ENCODE assay signal across 9 mouse cellular contexts in genomic region chr2:33639301-33640170, GRCm38 (mm10). TPM values are rescaled to one million over a fixed set of nuclear protein-coding genes. Genes with fewer than 3 reads are reported as not detected.
DNase-seq lines count a peak whose midpoint lies in the region; ATAC-seq and TF ChIP-seq lines count a peak whose summit lies in the region.
"Had no signal": no experiment of that assay in that cellular context is flagged by ENCODE, and none has a peak within 500 bp of the region (broad histone marks: within the 10 kb centered on the region; RNA-seq: fewer than 3 reads in every experiment).

No protein-coding gene starts in this region.

- TF ChIP-seq POLR2A in lung, adult 2 months (IDR thresholded peaks at IDR 0.05; ENCODE audit: borderline replicate concordance, extremely low read depth, low read depth, low read length) = no peak

- no peaks in the 10 kb centered on the region for H3K9me3 ChIP-seq in heart, embryonic 13.5 days
- H3K9me3 ChIP-seq in limb, embryonic 13.5 days = no peaks in the 10 kb centered on the region

- H3K4me2 ChIP-seq in heart, embryonic 13.5 days = peak overlapping the region; percentile 64
- peak overlapping the region; percentile 82 for H3K4me2 ChIP-seq in limb, embryonic 13.5 days (replicated peaks)

- no peak overlapping the region for H3K27ac ChIP-seq in heart, embryonic 13.5 days (replicated peaks)
- peak overlapping the region; percentile 90 for H3K27ac ChIP-seq in limb, embryonic 13.5 days
- H3K27ac ChIP-seq: macrophage had no signal

- no peaks in the 10 kb centered on the region for H3K36me3 ChIP-seq in heart, embryonic 13.5 days
- H3K36me3 ChIP-seq in limb, embryonic 13.5 days = no peaks in the 10 kb centered on the region

- under 1% methylated on average over 71 of the region's 71 CpGs for WGBS in lung, adult 2 months
- under 1% methylated on average over 71 of the region's 71 CpGs for WGBS in heart, embryonic 13.5 days
- WGBS in limb, embryonic 13.5 days = under 1% methylated on average over 68 of the region's 71 CpGs

- peak; percentile 19 to 20 for DNase-seq in lung, adult 18-20 months
- no peak for DNase-seq in lung, adult 2 months
- peak; percentile 84 for DNase-seq in neural tube, embryonic 10.5 days (ENCODE audit: extremely low spot score, low spot score)
- no peak for DNase-seq in right cerebral cortex, postnatal 4 days
- no peak for DNase-seq in natural killer cell, adult 2 months (ENCODE audit: low spot score in 2 of 2)
- DNase-seq in cerebellum, adult 9-10 months = no peak

- no peak for TF ChIP-seq CTCF in lung, adult 2 months (IDR thresholded peaks at IDR 0.05; ENCODE audit: insufficient read depth, low read length)

- peaks cover 3% of the 10 kb centered on the region for H3K4me1 ChIP-seq in lung, adult 2 months (ENCODE audit: control insufficient read depth, insufficient read depth, low read length)
- peaks cover 40% of the 10 kb centered on the region for H3K4me1 ChIP-seq in heart, embryonic 13.5 days
- H3K4me1 ChIP-seq in limb, embryonic 13.5 days = peaks cover 48% of the 10 kb centered on the region

- H3K9ac ChIP-seq in heart, embryonic 13.5 days = peak overlapping the region; percentile 44; the same call in 1 of the 2 replicates
- H3K9ac ChIP-seq in limb, embryonic 13.5 days = peak overlapping the region; percentile 98

- peaks cover 100% of the 10 kb centered on the region for H3K27me3 ChIP-seq in heart, embryonic 13.5 days (replicated peaks)
- peaks cover 90% of the 10 kb centered on the region for H3K27me3 ChIP-seq in limb, embryonic 13.5 days

- H3K4me3 ChIP-seq in lung, adult 2 months (replicated peaks; ENCODE audit: extremely low read depth, low read depth, low read length) = no peak overlapping the region
- H3K4me3 ChIP-seq in heart, embryonic 13.5 days = peak overlapping the region; percentile 56
- H3K4me3 ChIP-seq in limb, embryonic 13.5 days = peak overlapping the region; percentile 69

- no peak for ATAC-seq in heart, embryonic 13.5 days (ENCODE audit: extremely low read depth, insufficient number of reproducible peaks, low FRiP score, low TSS enrichment)
- ATAC-seq in limb, embryonic 13.5 days (ENCODE audit: low FRiP score, low read depth) = no peak

RNA-seq across cellular contexts. Expression of gene Lmx1b, which starts 0.8 kb away (rescaled TPM):
- 0.16 and 0.31 TPM in 2 replicates for polyA plus RNA-seq in lung, adult 2 months (2012; rRNA removed)
- not detected in 2 replicates for polyA plus RNA-seq in heart, embryonic 13.5 days (2015; fragmentation: Nextera tagmentation; extraction: Ambion mirVana)
- polyA plus RNA-seq in limb, embryonic 13.5 days (2015; fragmentation: Nextera tagmentation; extraction: Ambion mirVana) = 7.3 and 7.7 TPM in 2 replicates
- polyA plus RNA-seq: macrophage had no signal

Comparison
In these comparisons a context has a peak if more than half of its experiments do, and no peak if none do; other contexts are left out.
1. DNase-seq: peak in lung, adult 18-20 months (2 of 2) and neural tube, embryonic 10.5 days (single experiment); none in lung, adult 2 months (single experiment), right cerebral cortex, postnatal 4 days (single experiment), natural killer cell, adult 2 months (0 of 2) and cerebellum, adult 9-10 months (single experiment).